Mouse (Mus musculus): ENCODE measurements around the gene Dnah17. TPM values are rescaled to one million over a fixed set of nuclear protein-coding genes. Genes with fewer than 3 reads are reported as not detected.

Gene Dnah17
- polyA plus RNA-seq, 1 experiment from 2014 or later: 0.25 TPM

- peaks cover 21% of the 10 kb centered on the region for H3K4me1 ChIP-seq (replicated peaks)
- no peaks in the 10 kb centered on the region for H3K36me3 ChIP-seq
- H3K27me3 ChIP-seq: no peaks in the 10 kb centered on the region
- H3K9me3 ChIP-seq: no peaks in the 10 kb centered on the region
- no peak overlapping the region for H3K9ac ChIP-seq (replicated peaks)
- no peak overlapping the region for H3K4me3 ChIP-seq (replicated peaks)
- H3K27ac ChIP-seq: no peak overlapping the region
- 72% methylated on average over 7 of the region's 7 CpGs for WGBS
- no peak for ATAC-seq (ENCODE audit: insufficient number of reproducible peaks, insufficient read depth, low FRiP score, low TSS enrichment, low read depth)
- no peak overlapping the region for H3K4me2 ChIP-seq
Observed at GRCm38 (mm10) chr11:117983770-117984169, 146.7 kb downstream of the Dnah17 start.

- 81% methylated on average over 5 of the region's 5 CpGs for WGBS
- Histone ChIP-seq H3K4me1 (replicated peaks) (peaks cover 10% of the 10 kb centered on the region), H3K4me3 (replicated peaks) (no peak overlapping the region), H3K9ac (replicated peaks) (no peak overlapping the region), H3K36me3 (no peaks in the 10 kb centered on the region), H3K4me2 (no peak overlapping the region), H3K27me3 (no peaks in the 10 kb centered on the region), H3K9me3 (no peaks in the 10 kb centered on the region), H3K27ac (no peak overlapping the region)
- ATAC-seq (ENCODE audit: insufficient number of reproducible peaks, insufficient read depth, low FRiP score, low TSS enrichment, low read depth): no peak
Observed at GRCm38 (mm10) chr11:117982426-117982825, 148.0 kb downstream of the Dnah17 start.

- ATAC-seq (ENCODE audit: insufficient number of reproducible peaks, insufficient read depth, low FRiP score, low TSS enrichment, low read depth): no peak
- H3K9ac ChIP-seq (replicated peaks): no peak overlapping the region
- no peak overlapping the region for H3K4me2 ChIP-seq
- 66% methylated on average over 7 of the region's 7 CpGs for WGBS
- H3K27me3 ChIP-seq: no peaks in the 10 kb centered on the region
- H3K36me3 ChIP-seq: no peaks in the 10 kb centered on the region
- H3K27ac ChIP-seq: no peak overlapping the region
- peaks cover 21% of the 10 kb centered on the region for H3K4me1 ChIP-seq (replicated peaks)
- no peaks in the 10 kb centered on the region for H3K9me3 ChIP-seq
- H3K4me3 ChIP-seq (replicated peaks): no peak overlapping the region
Observed at GRCm38 (mm10) chr11:117979388-117979787, 151.0 kb downstream of the Dnah17 start.

GRCm38 (mm10) chr11:117977694-117978360, 152.6 kb downstream of the Dnah17 start:
- Histone ChIP-seq H3K4me2 (no peak overlapping the region), H3K4me1 (replicated peaks) (peaks cover 21% of the 10 kb centered on the region), H3K27ac (no peak overlapping the region), H3K36me3 (no peaks in the 10 kb centered on the region), H3K9ac (replicated peaks) (no peak overlapping the region), H3K27me3 (no peaks in the 10 kb centered on the region), H3K4me3 (replicated peaks) (no peak overlapping the region), H3K9me3 (no peaks in the 10 kb centered on the region)
- 62% methylated on average over 4 of the region's 5 CpGs for WGBS
- no peak for ATAC-seq (ENCODE audit: insufficient number of reproducible peaks, insufficient read depth, low FRiP score, low TSS enrichment, low read depth)

GRCm38 (mm10) chr11:117976081-117976582, 154.3 kb downstream of the Dnah17 start:
- 12% methylated on average over 8 of the region's 8 CpGs for WGBS
- no peak overlapping the region for H3K4me3 ChIP-seq (replicated peaks)
- no peaks in the 10 kb centered on the region for H3K36me3 ChIP-seq
- H3K9me3 ChIP-seq: no peaks in the 10 kb centered on the region
- H3K4me1 ChIP-seq (replicated peaks): peaks cover 21% of the 10 kb centered on the region
- 0 out of 2 replicates have a peak, but pooled peaks have one; percentile 17 for ATAC-seq (ENCODE audit: insufficient number of reproducible peaks, insufficient read depth, low FRiP score, low TSS enrichment, low read depth)
- H3K4me2 ChIP-seq: peak overlapping the region; percentile 30
- no peak overlapping the region for H3K9ac ChIP-seq (replicated peaks)
- H3K27ac ChIP-seq: peak overlapping the region; percentile 67
- H3K27me3 ChIP-seq: no peaks in the 10 kb centered on the region

- H3K4me1 ChIP-seq (replicated peaks): peaks cover 23% of the 10 kb centered on the region
- peak overlapping the region; percentile 30 for H3K4me2 ChIP-seq
- no peak overlapping the region for H3K4me3 ChIP-seq (replicated peaks)
- WGBS: 6% methylated on average over 18 of the region's 18 CpGs
- H3K9me3 ChIP-seq: no peaks in the 10 kb centered on the region
- H3K9ac ChIP-seq (replicated peaks): 0 out of 2 replicates have a peak overlapping the region, but pooled peaks have one; percentile 45
- H3K27ac ChIP-seq: peak overlapping the region; percentile 67
- no peaks in the 10 kb centered on the region for H3K27me3 ChIP-seq
- ATAC-seq (ENCODE audit: insufficient number of reproducible peaks, insufficient read depth, low FRiP score, low TSS enrichment, low read depth): 0 out of 2 replicates have a peak, but pooled peaks have one; percentile 24
- no peaks in the 10 kb centered on the region for H3K36me3 ChIP-seq
Observed at GRCm38 (mm10) chr11:117975211-117975967, 155.0 kb downstream of the Dnah17 start.

- no peak for ATAC-seq (ENCODE audit: insufficient number of reproducible peaks, insufficient read depth, low FRiP score, low TSS enrichment, low read depth)
- WGBS: 41% methylated on average over 14 of the region's 14 CpGs
- Histone ChIP-seq H3K4me2 (no peak overlapping the region), H3K27ac (no peak overlapping the region), H3K4me3 (replicated peaks) (no peak overlapping the region), H3K36me3 (no peaks in the 10 kb centered on the region), H3K27me3 (no peaks in the 10 kb centered on the region), H3K4me1 (replicated peaks) (peaks cover 30% of the 10 kb centered on the region), H3K9ac (replicated peaks) (no peak overlapping the region), H3K9me3 (no peaks in the 10 kb centered on the region)
Observed at GRCm38 (mm10) chr11:117974327-117975125, 155.9 kb downstream of the Dnah17 start.

GRCm38 (mm10) chr11:117973569-117973968, 156.9 kb downstream of the Dnah17 start:
- H3K27me3 ChIP-seq: no peaks in the 10 kb centered on the region

GRCm38 (mm10) chr11:117972656-117973558, 157.5 kb downstream of the Dnah17 start:
- Histone ChIP-seq H3K4me1 (replicated peaks) (peaks cover 35% of the 10 kb centered on the region), H3K27me3 (peaks cover 1% of the 10 kb centered on the region; the same call in 1 of the 2 replicates), H3K9me3 (no peaks in the 10 kb centered on the region), H3K27ac (no peak overlapping the region), H3K4me3 (replicated peaks) (no peak overlapping the region), H3K4me2 (no peak overlapping the region), H3K36me3 (no peaks in the 10 kb centered on the region), H3K9ac (replicated peaks) (no peak overlapping the region)
- WGBS: 63% methylated on average over 11 of the region's 11 CpGs
- ATAC-seq (ENCODE audit: insufficient number of reproducible peaks, insufficient read depth, low FRiP score, low TSS enrichment, low read depth): no peak

More at GRCm38 (mm10) chr11:117973569-117973968, 156.9 kb downstream of the Dnah17 start:
- Histone ChIP-seq H3K27ac (no peak overlapping the region), H3K36me3 (no peaks in the 10 kb centered on the region), H3K4me1 (replicated peaks) (peaks cover 30% of the 10 kb centered on the region), H3K9ac (replicated peaks) (no peak overlapping the region), H3K4me2 (no peak overlapping the region), H3K9me3 (no peaks in the 10 kb centered on the region), H3K4me3 (replicated peaks) (no peak overlapping the region)
- ATAC-seq (ENCODE audit: insufficient number of reproducible peaks, insufficient read depth, low FRiP score, low TSS enrichment, low read depth): no peak
- WGBS: 46% methylated on average over 5 of the region's 5 CpGs
